Mouse (Mus musculus) liver, postnatal 0 days (tissue): ENCODE measurements at regions not wholly inside any gene's neighbourhood (a gene's known extent, or its start where the extent isn't known, plus 50 kb on each side); places are given as distances from the start of the nearest gene placed in this dataset.

ENCODE experiments used
- ATAC-seq: fragments of 200-750 bp; cut with Nextera tagmentation; 2 replicates; pipeline ENCODE4 v1.8.0; 2017; ENCODE audit warnings: mild to moderate bottlenecking, moderate library complexity
- DNase-seq: peaks from one replicate; pipeline ENCODE4 v3.0.0-alpha.2; 2016
- H3K27ac ChIP-seq: fragments of 300-500 bp; sonication (generic); 2 replicates; pipeline ENCODE4 v1.5.1; 2014; ENCODE audit warnings: antibody characterized with exemption, moderate library complexity, mild to moderate bottlenecking, low read depth
- H3K27me3 ChIP-seq: fragments of 300-500 bp; sonication (generic); 2 replicates; pipeline ENCODE4 v1.6.1; 2014; ENCODE audit warnings: low read length, control low read depth, mixed read lengths; ENCODE audit not compliant: insufficient read depth
- H3K36me3 ChIP-seq: fragments of 300-500 bp; sonication (generic); replicated peaks from 2 replicates; pipeline ENCODE4 v1.6.1; 2014; ENCODE audit warnings: mild to moderate bottlenecking, control low read depth, low read length, moderate library complexity, mixed read lengths; ENCODE audit not compliant: insufficient read depth
- H3K4me1 ChIP-seq: fragments of 300-500 bp; sonication (generic); 2 replicates; pipeline ENCODE4 v1.6.1; 2014; ENCODE audit warnings: antibody characterized with exemption, mild to moderate bottlenecking, control low read depth; ENCODE audit not compliant: insufficient read depth
- H3K4me2 ChIP-seq: fragments of 300-500 bp; sonication (generic); 2 replicates; pipeline ENCODE4 v1.6.1; 2014; ENCODE audit warnings: low read depth, mild to moderate bottlenecking, low read length, moderate library complexity, mixed read lengths
- H3K4me3 ChIP-seq: fragments of 300-500 bp; sonication (generic); 2 replicates; pipeline ENCODE4 v1.5.1; 2014; ENCODE audit warnings: low read depth, low read length
- H3K9ac ChIP-seq: fragments of 300-500 bp; sonication (generic); replicated peaks from 2 replicates; pipeline ENCODE4 v1.6.1; 2014; ENCODE audit warnings: mild to moderate bottlenecking, moderate library complexity
- H3K9me3 ChIP-seq: fragments of 300-500 bp; sonication (generic); 2 replicates; pipeline ENCODE4 v1.6.1; 2016; ENCODE audit warnings: mild to moderate bottlenecking, control low read depth, low read length, mixed read lengths
- CTCF ChIP-seq: sonication (generic); IDR thresholded peaks from 2 replicates; pipeline ENCODE4 v1.5.1; 2016; ENCODE audit warnings: antibody characterized with exemption, low read depth
- EP300 ChIP-seq: IDR thresholded peaks from 2 replicates; pipeline ENCODE4 v1.6.1; 2016; ENCODE audit warnings: antibody characterized with exemption, low read depth, mild to moderate bottlenecking
- WGBS: fragments of 180-500 bp; shearing (Covaris S2); extraction: QIAGEN DNeasy Blood & Tissue Kit; methylation state at CpG from one replicate; pipeline ENCODE4 v1.1.7; 2014; ENCODE audit not compliant: insufficient replicate concordance; 5-methylcytosine and 5-hydroxymethylcytosine counted together

DNA sequence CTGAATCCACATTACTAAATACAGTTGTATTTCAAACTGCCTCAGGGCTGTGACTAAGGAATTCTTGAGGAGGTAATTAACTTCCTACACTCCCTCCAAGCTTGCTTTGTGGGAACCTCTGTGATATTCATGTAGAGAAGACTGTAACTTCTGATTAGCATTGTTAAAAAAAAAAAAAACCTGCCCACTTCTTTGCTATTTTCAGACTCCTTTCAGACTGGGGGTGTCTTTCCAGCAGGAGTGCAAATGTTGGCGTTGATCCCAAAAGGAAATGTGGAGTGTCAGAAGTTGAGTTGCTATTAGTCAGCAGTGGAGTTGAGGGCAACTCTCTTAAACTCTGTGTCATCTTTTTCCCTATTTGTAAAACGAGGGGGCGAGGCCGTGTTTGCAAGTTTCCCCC lies 369.0 kb upstream of the Npsr1 start:
- H3K27me3 ChIP-seq, result no peaks in the 10 kb centered on the region
- no peaks in the 10 kb centered on the region for H3K4me1 ChIP-seq
- H3K27ac ChIP-seq, result no peak overlapping the region
- WGBS, result 76% methylated on average over 4 of the region's 4 CpGs
- TF ChIP-seq CTCF (no peak), EP300 (no peak)
- H3K9me3 ChIP-seq, result no peaks in the 10 kb centered on the region
- no peaks in the 10 kb centered on the region for H3K36me3 ChIP-seq
- no peak overlapping the region for H3K4me3 ChIP-seq
- no peak overlapping the region for H3K4me2 ChIP-seq
- no peak for DNase-seq
- no peak for ATAC-seq
- H3K9ac ChIP-seq, result no peak overlapping the region

- DNase-seq, result no peak
- 76% methylated on average over 5 of the region's 5 CpGs for WGBS
- ATAC-seq, result no peak
- TF ChIP-seq CTCF, result no peak
- Histone ChIP-seq H3K36me3 (no peaks in the 10 kb centered on the region), H3K27ac (no peak overlapping the region), H3K9ac (no peak overlapping the region), H3K4me1 (no peaks in the 10 kb centered on the region), H3K27me3 (no peaks in the 10 kb centered on the region), H3K4me3 (no peak overlapping the region), H3K9me3 (no peaks in the 10 kb centered on the region), H3K4me2 (no peak overlapping the region)
Observed at GRCm38 (mm10) chr9:23752478-23752877, 345.3 kb upstream of the Npsr1 start.

DNA sequence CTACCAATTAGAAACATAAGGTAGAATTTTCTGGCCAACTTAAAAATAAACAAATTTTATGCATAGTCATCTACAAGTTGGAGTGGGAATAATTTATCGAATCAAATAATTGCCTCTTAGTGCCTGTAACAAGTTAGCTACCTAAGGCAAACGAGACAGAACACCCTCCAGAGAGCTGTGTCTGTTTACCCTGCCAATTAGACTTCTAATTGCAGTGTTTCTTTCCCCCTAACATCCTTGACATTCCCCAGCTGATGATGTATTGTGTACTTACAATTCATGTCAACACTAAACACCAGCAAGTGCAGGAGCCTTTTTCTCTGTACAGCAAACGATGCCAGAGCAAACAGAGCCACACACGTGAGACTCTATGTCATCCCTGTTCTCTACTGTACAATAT lies 311.1 kb upstream of the Npsr1 start:
- ATAC-seq (no peak), DNase-seq (no peak)
- Histone ChIP-seq H3K4me1 (no peaks in the 10 kb centered on the region; the same call in 1 of the 2 replicates), H3K4me3 (no peak overlapping the region), H3K27ac (no peak overlapping the region), H3K9ac (no peak overlapping the region), H3K36me3 (no peaks in the 10 kb centered on the region), H3K4me2 (no peak overlapping the region), H3K27me3 (no peaks in the 10 kb centered on the region), H3K9me3 (no peaks in the 10 kb centered on the region)
- 50% methylated on average over 4 of the region's 4 CpGs for WGBS
- TF ChIP-seq CTCF (no peak), EP300 (no peak)
